ENCODE assay signal across 9 mouse cellular contexts in the genomic region with DNA sequence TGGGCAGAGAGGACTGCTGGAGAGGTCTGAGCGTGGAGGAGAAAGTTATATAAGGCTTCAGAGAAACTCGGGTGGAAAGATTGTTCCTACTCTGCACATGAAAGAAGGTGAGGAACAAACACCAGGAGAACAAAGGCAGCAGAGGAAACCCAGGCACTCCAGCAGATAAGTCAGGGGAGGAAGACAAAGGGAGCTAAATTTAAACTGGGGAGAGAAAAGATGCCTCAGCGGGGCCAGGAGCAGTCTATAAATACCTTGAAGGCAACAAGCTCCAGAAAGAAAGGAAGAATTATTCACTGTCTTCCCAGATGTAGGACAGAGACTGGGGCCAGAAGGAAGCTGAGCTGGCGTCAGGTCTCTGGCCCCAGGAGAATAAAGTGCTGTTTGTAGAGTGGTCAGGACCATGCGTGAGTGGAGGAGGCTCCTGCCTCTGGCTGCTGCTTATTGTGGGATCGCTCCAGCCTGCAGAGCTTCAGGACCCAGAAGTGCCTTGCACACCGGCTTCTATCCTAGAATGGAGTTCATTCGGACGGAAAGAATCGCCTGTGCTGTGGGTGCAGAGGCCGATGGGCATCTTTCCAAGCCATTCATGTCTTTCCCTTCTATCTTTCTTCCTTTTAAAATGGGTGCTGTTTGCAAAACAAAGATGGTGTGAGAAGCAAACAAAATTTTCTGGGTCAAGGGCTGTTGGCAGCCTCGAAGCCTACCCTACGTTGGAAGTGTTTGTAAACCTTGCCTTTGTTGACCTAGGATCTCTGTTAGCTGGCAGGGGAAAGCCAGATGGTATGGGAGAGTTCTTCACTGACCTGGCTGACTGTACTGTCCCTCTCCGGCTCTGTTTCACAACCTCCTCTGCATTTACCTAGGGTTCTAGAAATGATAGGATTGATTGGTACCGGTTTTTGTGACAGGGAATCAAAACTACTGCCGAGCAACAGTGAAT. TPM values are rescaled to one million over a fixed set of nuclear protein-coding genes. Genes with fewer than 3 reads are reported as not detected.
A peak's percentile ranks its signal among the peaks of the same experiment; 100 is the strongest.
DNase-seq lines count a peak whose midpoint lies in the region; ATAC-seq and TF ChIP-seq lines count a peak whose summit lies in the region.
"Had no signal": no experiment of that assay in that cellular context is flagged by ENCODE, and none has a peak within 500 bp of the region (broad histone marks: within the 10 kb centered on the region; RNA-seq: fewer than 3 reads in every experiment).

No protein-coding gene starts in this region.

- 0 out of 2 replicates have a peak overlapping the region, but pooled peaks have one; percentile 18 for H3K27ac ChIP-seq in intestine, embryonic 15.5 days
- H3K27ac ChIP-seq in intestine, postnatal 0 days (ENCODE audit: low read depth, low read length), result no peak overlapping the region
- no peak overlapping the region for H3K27ac ChIP-seq in embryonic facial prominence, embryonic 14.5 days (replicated peaks; ENCODE audit: low read depth, low read length)
- no peak overlapping the region for H3K27ac ChIP-seq in hindbrain, embryonic 16.5 days (ENCODE audit: low read depth, low read length)
- peak overlapping the region; percentile 76 for H3K27ac ChIP-seq in lung, embryonic 16.5 days (ENCODE audit: low read length)

- DNase-seq in embryonic facial prominence, embryonic 14.5 days (ENCODE audit: low spot score), result peak; percentile 30
- no peak for DNase-seq in urinary bladder, postnatal 36 days (ENCODE audit: low spot score in 2 of 2)
- no peak for DNase-seq in cerebellum, adult 8-10 months
- DNase-seq in layer of hippocampus, adult 9-10 months (ENCODE audit: low spot score), result no peak

- no peaks in the 10 kb centered on the region for H3K36me3 ChIP-seq in intestine, embryonic 15.5 days
- no peaks in the 10 kb centered on the region for H3K36me3 ChIP-seq in intestine, postnatal 0 days (ENCODE audit: control insufficient read depth, insufficient read depth)
- no peaks in the 10 kb centered on the region for H3K36me3 ChIP-seq in embryonic facial prominence, embryonic 14.5 days (ENCODE audit: control insufficient read depth, insufficient read depth, low read length)
- no peaks in the 10 kb centered on the region for H3K36me3 ChIP-seq in hindbrain, embryonic 16.5 days (ENCODE audit: control insufficient read depth, insufficient read depth, low read length)
- H3K36me3 ChIP-seq in lung, embryonic 16.5 days (ENCODE audit: control insufficient read depth, insufficient read depth, low read length), result no peaks in the 10 kb centered on the region

- 0 out of 2 replicates have a peak, but pooled peaks cover 2% of the 10 kb centered on the region for H3K27me3 ChIP-seq in intestine, embryonic 15.5 days (replicated peaks)
- H3K27me3 ChIP-seq in intestine, postnatal 0 days (replicated peaks; ENCODE audit: control insufficient read depth, insufficient read depth, low read length), result no peaks in the 10 kb centered on the region
- no peaks in the 10 kb centered on the region for H3K27me3 ChIP-seq in embryonic facial prominence, embryonic 14.5 days (replicated peaks; ENCODE audit: control insufficient read depth, insufficient read depth, low read length)
- no peaks in the 10 kb centered on the region for H3K27me3 ChIP-seq in hindbrain, embryonic 16.5 days (replicated peaks; ENCODE audit: control insufficient read depth, insufficient read depth, low read length)
- H3K27me3 ChIP-seq in lung, embryonic 16.5 days (ENCODE audit: control insufficient read depth, insufficient read depth, low read depth, low read length), result no peaks in the 10 kb centered on the region

- H3K4me3 ChIP-seq in intestine, embryonic 15.5 days (replicated peaks), result no peak overlapping the region
- no peak overlapping the region for H3K4me3 ChIP-seq in intestine, postnatal 0 days (ENCODE audit: low read depth, low read length)
- no peak overlapping the region for H3K4me3 ChIP-seq in embryonic facial prominence, embryonic 14.5 days (ENCODE audit: low read depth, low read length)
- H3K4me3 ChIP-seq in hindbrain, embryonic 16.5 days (ENCODE audit: low read length), result no peak overlapping the region
- H3K4me3 ChIP-seq in lung, embryonic 16.5 days (ENCODE audit: low read length), result no peak overlapping the region

- H3K4me2 ChIP-seq in intestine, embryonic 15.5 days (replicated peaks), result peak overlapping the region; percentile 22; the same call in 1 of the 2 replicates
- no peak overlapping the region for H3K4me2 ChIP-seq in intestine, postnatal 0 days (replicated peaks; ENCODE audit: low read depth)
- no peak overlapping the region for H3K4me2 ChIP-seq in embryonic facial prominence, embryonic 14.5 days (ENCODE audit: low read depth, low read length)
- no peak overlapping the region for H3K4me2 ChIP-seq in hindbrain, embryonic 16.5 days (ENCODE audit: low read length)
- peak overlapping the region; percentile 19; the same call in 1 of the 2 replicates for H3K4me2 ChIP-seq in lung, embryonic 16.5 days (ENCODE audit: low read depth, low read length)

- WGBS in intestine, embryonic 15.5 days, result 38% methylated on average over 16 of the region's 16 CpGs
- WGBS in intestine, postnatal 0 days, result 30% methylated on average over 16 of the region's 16 CpGs
- WGBS in embryonic facial prominence, embryonic 14.5 days, result 39% methylated on average over 16 of the region's 16 CpGs
- 39% methylated on average over 16 of the region's 16 CpGs for WGBS in hindbrain, embryonic 16.5 days
- 22% methylated on average over 16 of the region's 16 CpGs for WGBS in lung, embryonic 16.5 days

- ATAC-seq in intestine, embryonic 15.5 days, result peak; percentile 47; the same call in 1 of the 2 replicates
- no peak for ATAC-seq in intestine, postnatal 0 days
- ATAC-seq in embryonic facial prominence, embryonic 14.5 days (ENCODE audit: low read depth), result peak; percentile 30; the same call in 1 of the 2 replicates
- peak; percentile 52; the same call in 1 of the 2 replicates for ATAC-seq in hindbrain, embryonic 16.5 days
- peak; percentile 81 for ATAC-seq in lung, embryonic 16.5 days (ENCODE audit: low read depth)
- ATAC-seq: Patski had no signal

- H3K4me1 ChIP-seq in intestine, embryonic 15.5 days (replicated peaks), result 0 out of 2 replicates have a peak, but pooled peaks cover 10% of the 10 kb centered on the region
- H3K4me1 ChIP-seq in intestine, postnatal 0 days (replicated peaks; ENCODE audit: control insufficient read depth, insufficient read depth, low read length), result no peaks in the 10 kb centered on the region
- 0 out of 2 replicates have a peak, but pooled peaks cover 4% of the 10 kb centered on the region for H3K4me1 ChIP-seq in embryonic facial prominence, embryonic 14.5 days (ENCODE audit: control insufficient read depth, insufficient read depth, low read length)
- peaks cover 7% of the 10 kb centered on the region for H3K4me1 ChIP-seq in hindbrain, embryonic 16.5 days (ENCODE audit: control insufficient read depth, insufficient read depth, low read depth, low read length)
- H3K4me1 ChIP-seq in lung, embryonic 16.5 days (replicated peaks; ENCODE audit: control insufficient read depth, insufficient read depth, low read length), result peaks cover 4% of the 10 kb centered on the region; the same call in 1 of the 2 replicates

- no peaks in the 10 kb centered on the region for H3K9me3 ChIP-seq in intestine, embryonic 15.5 days
- H3K9me3 ChIP-seq in intestine, postnatal 0 days (ENCODE audit: control insufficient read depth), result no peaks in the 10 kb centered on the region
- no peaks in the 10 kb centered on the region for H3K9me3 ChIP-seq in embryonic facial prominence, embryonic 14.5 days (ENCODE audit: control insufficient read depth, low read length)
- no peaks in the 10 kb centered on the region for H3K9me3 ChIP-seq in hindbrain, embryonic 16.5 days (ENCODE audit: control insufficient read depth, low read length)
- H3K9me3 ChIP-seq in lung, embryonic 16.5 days (ENCODE audit: control insufficient read depth, low read length), result no peaks in the 10 kb centered on the region

- H3K9ac ChIP-seq in intestine, embryonic 15.5 days, result no peak overlapping the region
- no peak overlapping the region for H3K9ac ChIP-seq in intestine, postnatal 0 days (ENCODE audit: low read depth, low read length)
- H3K9ac ChIP-seq in embryonic facial prominence, embryonic 14.5 days (ENCODE audit: low read depth, low read length), result no peak overlapping the region
- H3K9ac ChIP-seq in hindbrain, embryonic 16.5 days (ENCODE audit: low read depth, low read length), result no peak overlapping the region
- H3K9ac ChIP-seq in lung, embryonic 16.5 days (ENCODE audit: low read length), result no peak overlapping the region

- TF ChIP-seq CTCF in intestine, postnatal 0 days (IDR thresholded peaks at IDR 0.05; ENCODE audit: low read depth), result no peak

RNA-seq across cellular contexts. Expression of gene Lrrc55, which starts 55.6 kb away (rescaled TPM):
- polyA plus RNA-seq in intestine, embryonic 15.5 days (2015; fragmentation: Nextera tagmentation; extraction: Ambion mirVana), result 4.2 and 4.4 TPM in 2 replicates
- 1.4 TPM in 2 replicates for polyA plus RNA-seq in intestine, postnatal 0 days (2015; fragmentation: Nextera tagmentation; extraction: Ambion mirVana)
- 2.1 and 2.3 TPM in 2 replicates for polyA plus RNA-seq in embryonic facial prominence, embryonic 14.5 days (2014; fragmentation: Nextera tagmentation; extraction: Ambion mirVana)
- 12.7 and 13.2 TPM in 2 replicates for polyA plus RNA-seq in hindbrain, embryonic 16.5 days (2015; fragmentation: Nextera tagmentation; extraction: Ambion mirVana)
- 0.20 and 0.29 TPM in 2 replicates for polyA plus RNA-seq in lung, embryonic 16.5 days (2015; fragmentation: Nextera tagmentation; extraction: Ambion mirVana)

Comparison
In these comparisons a context has a peak if more than half of its experiments do, and no peak if none do; other contexts are left out.
1. H3K27ac ChIP-seq: peak in intestine, embryonic 15.5 days (single experiment) and lung, embryonic 16.5 days (single experiment); none in intestine, postnatal 0 days (single experiment), embryonic facial prominence, embryonic 14.5 days (single experiment) and hindbrain, embryonic 16.5 days (single experiment).
2. H3K4me2 ChIP-seq: peak in intestine, embryonic 15.5 days (single experiment) and lung, embryonic 16.5 days (single experiment); none in intestine, postnatal 0 days (single experiment), embryonic facial prominence, embryonic 14.5 days (single experiment) and hindbrain, embryonic 16.5 days (single experiment).